Mouse (Mus musculus) A20 (cell line): ENCODE results near the gene Oas1e.

Source experiments
- DNase-seq: peaks from one replicate; pipeline ENCODE4 v3.0.0-alpha.2; 2011; ENCODE audit warnings: low read depth, low spot score

Oas1e gene

DNA sequence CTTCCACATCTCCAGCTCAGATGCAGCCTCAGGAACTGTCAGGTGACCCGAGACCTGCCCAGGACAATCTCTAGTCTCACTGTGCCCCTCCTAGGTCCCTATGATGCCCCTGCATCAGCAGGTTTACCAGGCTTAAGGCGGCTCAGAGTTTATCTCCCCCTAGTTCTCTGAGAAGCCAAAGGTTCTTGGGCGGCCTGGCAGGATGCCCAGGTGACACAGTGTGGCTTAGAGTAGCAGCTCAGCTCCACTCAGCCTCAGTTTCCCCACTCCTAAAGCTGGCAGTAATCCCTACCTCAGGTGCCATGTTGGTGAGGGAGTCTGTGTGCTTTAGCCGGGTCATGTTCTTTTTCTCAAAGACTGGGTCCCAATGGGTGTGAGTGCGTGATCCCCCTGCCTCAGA is 18.5 kb downstream of the Oas1e start:
- DNase-seq: no peak

DNA sequence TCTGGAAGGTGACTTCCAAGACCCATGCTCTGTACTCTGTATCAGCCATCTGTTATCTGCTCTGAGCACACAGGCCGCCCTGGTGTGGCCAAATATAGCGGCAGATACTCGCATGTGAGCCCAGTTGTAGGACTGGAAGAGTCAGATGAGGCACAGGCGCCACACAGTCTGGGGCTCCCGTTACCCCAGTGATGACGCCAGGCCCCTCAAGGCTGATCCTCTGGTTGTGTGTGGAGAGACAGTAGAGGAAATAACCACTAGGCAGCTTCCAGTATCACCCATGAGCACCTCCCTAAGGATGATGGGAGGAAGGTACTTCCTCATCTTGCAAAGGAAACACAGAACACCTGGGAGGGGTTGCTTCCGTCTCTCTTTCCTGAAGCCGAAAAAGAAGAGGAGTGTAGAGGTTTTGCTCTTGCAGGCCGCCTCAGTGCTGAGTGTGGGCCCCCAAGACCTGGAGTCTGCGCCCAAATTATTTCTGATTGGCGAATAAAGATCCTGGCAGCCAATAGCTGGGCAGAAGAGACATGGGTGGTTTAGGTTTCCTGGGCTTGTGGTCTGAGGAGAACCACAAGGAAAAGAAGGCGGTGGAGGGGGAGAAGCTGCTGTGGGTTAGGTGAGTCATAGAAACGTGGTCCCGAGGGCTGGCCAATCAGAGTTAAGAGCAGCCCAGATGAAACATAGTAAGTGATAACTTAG is 19.9 kb downstream of the Oas1e start:
- DNase-seq: no peak

GRCm38 (mm10) chr5:120769396-120769795 is 25.9 kb downstream of the Oas1e start:
- DNase-seq: no peak

DNA sequence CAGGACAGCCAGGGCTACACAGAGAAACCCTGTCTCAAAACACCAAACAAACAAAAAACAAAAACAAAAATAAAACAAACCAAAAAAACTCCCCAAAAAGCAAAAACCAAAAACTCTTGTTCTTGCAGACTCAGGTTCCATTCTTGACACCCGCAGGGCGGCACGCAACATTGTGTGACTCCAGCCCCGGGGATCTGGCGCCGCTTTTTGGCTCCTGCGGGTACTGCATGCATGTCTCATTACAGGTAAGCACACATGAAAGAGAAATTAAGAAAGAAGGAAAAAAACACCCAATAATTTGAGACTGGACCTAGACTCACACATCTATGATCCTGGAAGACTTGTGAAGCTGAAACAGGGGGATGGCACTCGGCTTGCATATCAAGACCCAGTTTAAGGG is 30.3 kb downstream of the Oas1e start:
- peak; percentile 30 for DNase-seq

DNA sequence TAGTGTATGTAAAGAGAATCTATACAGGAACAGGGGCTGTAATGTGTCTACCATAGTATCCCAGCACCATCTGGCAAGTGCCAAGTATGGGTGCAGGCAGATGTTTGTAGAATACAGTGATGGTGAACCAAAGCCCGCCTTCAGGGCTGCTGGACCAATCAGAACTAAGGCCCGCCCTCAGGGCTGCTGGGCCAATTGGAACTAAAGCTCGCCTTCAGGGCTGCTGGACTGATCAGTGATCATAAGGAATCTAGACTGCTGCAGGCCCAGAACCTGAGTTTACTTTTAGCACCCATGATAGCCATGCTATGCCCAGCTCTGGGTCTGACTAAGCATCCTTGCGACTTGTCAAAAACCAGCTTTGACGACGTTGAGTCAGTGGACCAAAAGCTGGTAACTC is 33.4 kb downstream of the Oas1e start:
- peak; percentile 33 for DNase-seq

GRCm38 (mm10) chr5:120754215-120754614 is 41.1 kb downstream of the Oas1e start:
- DNase-seq: no peak

GRCm38 (mm10) chr5:120752786-120753185 is 42.5 kb downstream of the Oas1e start:
- DNase-seq: no peak

- no peak for DNase-seq
These were observed 44.1 kb downstream of the Oas1e start for GRCm38 (mm10) chr5:120751206-120751605.

DNA sequence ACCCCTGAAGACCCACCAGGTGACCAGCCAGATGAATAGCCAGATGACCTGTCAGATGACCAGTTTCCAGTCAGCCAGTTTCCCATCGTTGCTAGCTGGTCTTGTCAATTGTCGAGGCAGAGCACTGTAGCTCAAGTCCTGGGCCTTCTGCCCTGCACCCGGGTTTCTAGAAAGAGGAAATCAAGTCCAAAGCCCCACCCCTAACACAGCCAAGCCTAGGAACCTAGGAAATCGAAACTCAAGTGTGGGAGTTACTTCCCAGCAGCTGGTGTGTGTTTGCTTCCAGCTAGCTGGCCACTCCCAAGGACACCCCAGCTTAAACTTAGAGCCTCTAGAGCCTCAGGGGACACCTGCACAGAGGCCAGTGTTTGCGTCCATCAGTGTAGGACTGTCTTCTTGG is 45.6 kb downstream of the Oas1e start, which contains the start of gene Oas2:
Gene Oas2, minus strand, starts transcription at position 166 of the 400 bp plus-strand sequence.
- DNase-seq: no peak

- DNase-seq: peak; percentile 57
These were observed 48.9 kb downstream of the Oas1e start for GRCm38 (mm10) chr5:120746451-120746850.

DNA sequence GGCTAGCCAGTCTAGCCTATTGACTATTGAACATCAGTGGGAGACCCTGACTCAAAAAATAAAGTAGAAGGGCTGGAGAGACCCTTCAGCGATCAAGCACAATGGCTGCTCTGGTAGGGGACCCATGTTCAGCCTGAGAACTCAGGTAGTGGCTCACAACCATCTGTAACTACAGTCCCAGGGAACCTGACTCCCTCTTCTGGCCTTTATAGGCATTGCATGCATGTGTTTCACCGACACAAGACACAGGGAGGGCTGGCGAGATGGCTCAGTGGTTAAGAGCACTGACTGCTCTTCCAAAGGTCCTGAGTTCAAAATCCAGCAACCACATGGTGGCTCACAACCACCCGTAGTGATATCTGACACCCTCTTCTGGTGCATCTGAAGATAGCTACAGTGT is 53.2 kb downstream of the Oas1e start:
- DNase-seq: peak; percentile 63
